Mouse (Mus musculus) heart, adult 11 months (tissue): ENCODE results near the gene Rnf144b.

Experiments used
- DNase-seq: peaks from one replicate; pipeline ENCODE4 v3.0.0; 2022

The Rnf144b gene

GRCm38 (mm10) chr13:47268227-47268626 lies 145.8 kb downstream of the Rnf144b start:
- peak; percentile 77 for DNase-seq

- peak; percentile 78 for DNase-seq
Observed at GRCm38 (mm10) chr13:47272928-47273327, 150.5 kb downstream of the Rnf144b start.

DNA sequence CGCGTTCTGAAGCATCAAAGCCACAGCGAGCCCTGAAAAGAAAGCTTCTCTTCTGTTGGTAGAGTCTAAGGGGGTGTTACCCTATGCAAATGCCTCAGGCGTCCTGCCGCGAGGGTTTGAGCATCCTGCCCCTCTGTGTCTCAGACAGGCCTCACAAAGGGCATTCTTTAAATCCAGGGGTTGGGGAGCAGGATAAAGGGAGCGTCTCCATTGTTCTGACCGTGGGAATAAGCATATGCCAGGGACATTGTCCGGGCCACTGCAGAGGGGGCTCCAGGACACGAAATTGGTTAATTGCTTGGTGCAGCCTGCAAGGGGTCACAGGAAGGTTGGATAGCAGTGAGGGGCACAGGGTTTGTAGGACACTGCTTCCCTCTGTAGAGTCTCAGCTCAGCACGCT lies 151.0 kb downstream of the Rnf144b start:
- DNase-seq = peak; percentile 74

- no peak for DNase-seq
Observed at GRCm38 (mm10) chr13:47274139-47274538, 151.7 kb downstream of the Rnf144b start.

- peak; percentile 94 for DNase-seq
Observed at GRCm38 (mm10) chr13:47277000-47277823, 154.8 kb downstream of the Rnf144b start.

- no peak for DNase-seq
Observed at GRCm38 (mm10) chr13:47277824-47278290, 155.4 kb downstream of the Rnf144b start.

GRCm38 (mm10) chr13:47282221-47282620 lies 159.8 kb downstream of the Rnf144b start:
- DNase-seq = peak; percentile 48

DNA sequence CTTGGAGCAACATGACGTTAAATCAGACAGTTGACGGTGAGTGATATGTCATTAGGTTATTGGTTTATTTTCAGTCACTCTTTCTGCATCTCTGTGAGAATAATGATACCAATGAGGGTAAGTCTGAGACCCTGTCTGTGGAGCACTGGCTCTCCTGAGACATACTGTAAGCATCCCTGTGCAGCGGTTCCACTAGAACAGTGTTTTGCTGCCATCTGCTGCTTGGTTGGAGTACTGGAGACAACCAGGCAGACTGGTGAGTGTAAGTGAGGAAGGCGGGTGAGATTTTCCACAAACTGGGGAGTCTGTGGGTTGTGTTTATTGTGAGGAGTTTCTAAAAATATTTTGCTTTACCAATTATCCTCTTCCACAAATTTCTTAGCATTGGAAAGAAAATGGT lies 166.0 kb downstream of the Rnf144b start:
- DNase-seq = peak; percentile 94

DNA sequence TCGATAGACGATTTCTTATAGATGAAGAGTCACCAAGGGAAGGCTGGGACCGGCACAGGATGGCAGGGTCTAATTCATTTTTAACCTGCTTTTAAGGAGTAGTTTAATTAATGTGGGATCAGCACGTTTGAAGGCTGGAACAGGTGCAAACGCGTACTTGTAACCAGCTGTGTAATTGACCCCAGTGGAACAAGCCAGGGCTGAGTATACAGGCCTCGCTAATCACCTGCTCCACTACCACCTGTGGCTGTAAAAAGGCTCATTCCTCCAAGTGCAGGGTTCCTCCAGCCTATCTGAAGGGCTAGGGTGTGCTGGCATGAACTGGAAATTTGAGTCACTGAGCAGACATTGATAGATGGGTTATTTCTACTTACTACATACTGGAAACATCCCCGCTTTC lies 174.0 kb downstream of the Rnf144b start:
- DNase-seq = peak; percentile 55
